Mouse (Mus musculus) retina, postnatal 1 day (tissue): Measurements from ENCODE around the gene Pafah1b3.
"Not testable (repeated sequence)": the region's sequence is repeated elsewhere in the genome, so short reads cannot be mapped to it uniquely, and the experiment has no call there.

ENCODE experiments used
- DNase-seq: peaks from one replicate; pipeline ENCODE4 v3.0.0-alpha.2; 2012

Pafah1b3 gene

DNA sequence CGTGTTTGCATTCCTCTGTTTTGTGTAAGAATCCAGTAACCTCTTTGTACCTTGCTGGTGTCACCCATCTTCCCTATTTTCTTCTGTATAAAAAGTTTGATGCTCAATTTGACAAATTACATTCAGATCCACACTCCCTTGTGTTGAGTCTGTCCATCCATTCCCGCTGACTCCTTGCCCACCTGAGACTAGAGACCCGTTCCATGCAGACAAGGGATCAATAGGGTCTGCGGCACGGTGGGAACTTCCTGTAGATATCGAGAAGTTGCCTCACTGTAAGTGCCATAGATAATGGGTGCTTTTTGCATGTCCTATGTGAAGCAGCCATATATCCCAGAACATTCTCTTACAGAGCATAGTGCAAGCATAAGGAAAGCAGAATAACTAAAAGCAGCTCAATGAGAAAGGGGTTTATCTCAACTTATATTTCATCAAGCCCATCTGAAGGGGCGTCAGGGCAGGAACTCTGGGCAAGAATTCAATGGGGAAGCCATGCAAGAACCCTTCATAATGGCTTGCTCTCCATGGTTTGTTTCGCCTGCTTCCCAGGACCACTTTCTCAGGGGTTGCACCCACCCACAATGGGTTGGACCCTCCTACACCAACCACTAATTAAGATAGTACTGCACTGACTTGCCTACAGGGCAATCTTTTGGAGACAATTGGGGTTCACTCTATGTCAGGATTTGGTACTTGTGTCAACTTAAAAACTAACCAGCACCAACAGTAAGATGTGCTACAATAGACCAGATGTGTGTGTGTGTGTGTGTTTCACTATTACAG, 31.4 kb downstream of the Pafah1b3 start:
- DNase-seq: no peak

DNA sequence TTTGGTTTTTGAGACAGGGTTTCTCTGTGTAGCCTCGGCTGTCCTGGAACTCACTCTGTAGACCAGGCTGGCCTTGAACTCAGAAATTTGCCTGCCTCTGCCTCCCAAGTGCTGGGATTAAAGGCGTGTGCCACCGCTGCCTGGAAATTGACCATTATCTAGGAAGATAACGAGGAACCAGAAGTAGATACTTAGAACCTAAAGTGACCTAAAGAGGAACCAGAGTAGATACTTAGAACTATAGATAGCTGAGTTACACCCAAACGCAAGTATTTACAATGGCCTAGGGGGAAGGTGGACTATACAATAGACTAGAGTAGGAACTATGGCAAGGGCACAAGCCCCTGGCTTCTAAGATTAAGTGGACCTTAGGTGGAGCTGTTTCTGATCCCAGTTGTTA, 32.0 kb downstream of the Pafah1b3 start:
- DNase-seq: not testable (repeated sequence)

DNA sequence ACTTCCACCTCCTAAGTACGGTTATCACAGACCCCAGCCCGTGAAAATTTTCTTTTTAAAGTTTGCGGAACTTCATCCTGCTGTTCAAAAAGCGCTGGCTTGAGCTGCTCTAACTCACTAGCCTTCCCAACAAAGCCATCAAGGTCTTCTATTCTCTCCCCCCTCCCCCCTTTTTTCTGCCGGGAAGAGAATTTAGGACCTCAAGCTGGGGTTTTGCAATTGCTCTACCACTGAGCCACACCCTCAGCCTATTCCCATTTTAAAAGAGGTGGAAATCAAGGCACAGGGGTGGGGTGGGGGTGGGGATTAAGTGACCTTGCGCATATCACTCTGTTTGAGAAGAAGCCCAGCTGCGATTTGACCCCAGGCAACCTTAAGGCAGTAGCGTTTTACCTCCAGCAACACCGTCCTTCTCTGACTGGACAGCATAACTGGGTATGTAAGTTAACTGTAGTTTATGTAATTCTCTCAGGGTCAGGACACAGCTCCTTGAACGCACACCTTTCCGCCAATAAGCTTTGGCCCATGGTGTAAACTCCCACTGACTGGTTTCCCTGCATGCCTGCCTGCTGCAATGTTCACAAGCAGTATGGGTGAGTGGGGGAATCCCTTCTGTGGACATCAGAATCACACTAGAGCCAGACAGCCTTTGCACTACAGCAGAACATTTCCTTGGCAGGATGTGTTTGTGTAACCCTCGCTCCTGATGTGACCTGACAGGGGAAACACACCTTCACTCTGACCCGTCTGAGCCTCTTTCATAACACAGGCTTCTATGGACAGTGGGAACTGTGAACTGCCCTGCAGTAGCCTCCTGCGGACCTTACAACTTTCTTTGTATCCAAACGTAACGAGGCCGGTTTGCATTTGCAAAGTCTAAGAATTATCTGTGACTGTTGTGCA, 33.6 kb downstream of the Pafah1b3 start:
- no peak for DNase-seq

DNA sequence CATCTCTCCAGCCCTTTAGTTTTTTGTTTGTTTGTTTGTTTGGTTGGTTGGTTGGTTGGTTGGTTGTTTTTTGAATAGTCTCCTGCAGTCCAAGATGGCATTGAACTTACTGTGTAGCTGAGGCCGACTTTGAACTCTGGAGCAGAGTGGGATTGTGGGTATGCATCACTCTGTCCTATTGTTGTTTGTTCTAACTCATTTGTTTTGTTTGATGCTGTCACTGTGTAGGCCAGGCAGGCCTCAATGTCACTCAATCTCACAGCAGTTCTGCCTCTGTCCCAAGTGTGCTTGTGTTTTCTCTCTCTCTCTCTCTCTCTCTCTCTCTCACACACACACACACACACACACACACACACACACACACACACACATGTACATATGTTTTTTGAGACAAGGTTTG, 35.9 kb downstream of the Pafah1b3 start:
- no peak for DNase-seq

DNA sequence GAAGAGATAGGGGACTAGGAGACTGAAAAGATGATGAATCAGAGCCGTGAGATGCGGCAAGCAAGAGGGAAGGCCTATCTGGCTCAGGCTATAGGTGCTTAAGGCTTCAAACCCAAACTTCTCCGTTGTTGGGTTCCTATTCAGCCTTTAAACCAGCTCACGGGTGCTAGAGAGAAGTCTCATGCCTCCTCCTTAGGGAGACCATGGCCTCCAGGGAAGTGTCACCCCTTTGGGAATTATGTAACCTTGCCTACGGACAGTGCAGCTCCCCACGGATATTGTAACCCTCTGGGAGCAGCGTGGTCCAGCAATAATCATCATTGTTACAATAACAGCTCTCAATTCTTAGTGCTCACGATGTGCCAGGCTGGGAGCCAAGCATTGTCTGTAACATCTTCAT, 46.0 kb downstream of the Pafah1b3 start:
- DNase-seq: peak; percentile 17

DNA sequence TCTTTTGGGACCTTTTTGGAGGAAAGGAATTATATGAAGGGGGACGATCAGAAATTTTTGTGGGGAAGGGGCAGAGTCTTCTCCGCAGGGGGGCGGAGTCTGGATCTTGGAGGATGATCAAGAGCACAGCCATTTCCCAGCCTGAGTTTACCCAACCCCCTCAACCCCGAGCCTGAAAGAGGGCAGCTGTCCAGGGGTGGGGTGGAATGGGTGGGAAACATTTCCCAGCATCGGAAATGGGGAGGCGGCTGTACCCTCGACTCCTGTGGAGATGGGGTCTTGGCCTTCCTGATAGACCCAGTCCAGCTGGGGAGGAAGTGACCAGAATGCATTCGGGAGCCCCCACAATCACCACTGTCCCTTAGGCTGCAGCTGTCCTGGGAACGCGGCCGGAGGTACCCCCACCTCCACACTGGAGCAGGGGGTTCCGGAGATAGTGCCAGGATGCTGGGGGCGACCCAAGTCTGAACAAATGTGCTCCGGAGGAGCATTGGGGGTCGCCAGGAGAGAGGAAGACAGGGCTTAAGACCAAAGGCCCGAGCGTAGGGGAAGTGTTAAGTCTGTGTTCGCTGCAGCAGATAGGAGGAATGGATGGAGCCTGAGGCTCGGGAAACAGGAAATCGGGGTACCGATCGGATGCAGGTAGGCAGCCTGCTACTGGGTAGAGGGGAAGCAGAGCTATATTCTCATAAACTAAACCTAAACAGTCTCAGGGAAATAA, 46.6 kb downstream of the Pafah1b3 start:
- peak; percentile 70 for DNase-seq

DNA sequence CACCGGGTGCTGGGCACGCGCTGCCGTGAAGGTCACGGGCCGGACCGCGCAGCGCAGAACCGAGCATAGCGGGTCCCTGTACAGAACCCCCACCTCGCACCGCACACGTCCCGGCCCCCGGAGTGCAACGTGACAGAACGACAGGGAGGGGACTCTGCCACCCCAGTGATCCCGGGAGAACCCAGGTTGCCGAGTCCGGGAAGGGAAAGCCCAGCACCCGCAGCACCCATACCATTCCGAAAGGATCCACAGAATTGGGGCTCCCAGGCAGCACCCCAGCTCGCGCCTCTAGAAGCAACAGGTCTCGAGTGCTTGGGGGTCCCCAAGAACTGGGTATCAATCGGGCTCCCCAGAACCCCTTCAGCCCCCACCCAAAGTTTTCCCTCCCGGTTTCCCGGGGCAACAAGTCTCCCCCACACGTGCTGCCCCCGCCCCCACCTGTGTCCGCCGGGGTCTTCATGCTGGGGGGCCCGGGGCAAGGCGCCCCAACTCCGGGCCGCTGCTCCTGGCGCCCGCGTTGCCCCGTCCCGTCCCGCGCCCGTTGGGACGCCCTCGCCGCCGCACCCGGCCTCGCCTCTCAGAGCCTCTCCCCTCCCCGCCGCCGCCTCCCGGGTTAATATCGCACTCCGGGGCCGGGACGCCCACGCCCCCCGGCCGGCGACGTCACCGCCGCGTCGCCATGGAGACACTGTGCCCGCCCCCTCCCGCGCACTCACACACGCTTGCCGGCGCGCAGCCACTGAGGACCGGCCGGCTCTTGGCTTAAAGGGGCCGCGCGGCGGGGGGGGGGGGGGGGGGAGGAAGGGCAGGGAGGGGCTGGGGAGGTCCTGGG, 47.4 kb downstream of the Pafah1b3 start, which contains the start of gene Erf:
Gene Erf, minus strand, starts transcription at position 621 of the 832 bp plus-strand sequence.
- DNase-seq: peak; percentile 94

DNA sequence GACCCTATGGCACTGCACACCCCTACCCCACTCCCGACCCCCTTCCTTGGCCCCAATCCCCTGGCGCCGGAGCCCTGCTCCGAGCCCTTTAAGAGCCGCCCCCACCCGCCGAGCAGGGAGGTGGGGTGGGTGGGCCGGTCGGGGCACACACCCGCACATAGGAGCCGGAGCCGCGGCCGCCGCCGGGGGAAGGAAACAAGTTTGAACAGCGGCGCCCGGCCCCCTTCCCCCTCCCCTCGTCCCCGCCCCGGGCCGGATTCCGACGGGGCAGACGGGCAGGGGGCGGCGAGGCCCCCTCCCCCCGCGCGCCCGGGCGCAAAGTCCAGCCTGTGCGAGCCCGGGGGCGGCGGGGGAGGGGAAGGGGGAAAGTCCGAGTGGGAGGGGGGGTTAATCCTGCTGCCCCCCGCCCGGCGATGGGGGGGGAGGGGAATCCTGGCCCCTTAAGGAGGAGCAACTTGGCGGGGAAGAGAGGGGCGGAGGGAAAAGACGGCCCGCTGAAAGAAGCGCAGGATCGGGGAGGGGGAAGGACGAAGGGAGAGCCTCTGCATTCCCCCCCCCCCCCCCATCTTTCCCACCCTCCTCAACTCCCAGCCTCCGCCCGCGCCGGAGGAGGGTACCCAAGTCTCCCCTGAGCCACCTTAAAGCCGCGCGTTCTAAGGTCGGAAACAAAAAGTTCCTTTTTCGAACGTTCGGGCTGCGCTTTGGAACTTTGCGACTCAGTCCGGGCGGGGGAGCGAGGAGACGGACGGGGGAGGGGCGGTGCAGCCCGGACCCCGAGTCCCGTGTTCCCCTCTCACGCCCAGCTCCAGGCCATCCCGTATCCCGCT, 48.3 kb downstream of the Pafah1b3 start:
- DNase-seq: peak; percentile 88

DNA sequence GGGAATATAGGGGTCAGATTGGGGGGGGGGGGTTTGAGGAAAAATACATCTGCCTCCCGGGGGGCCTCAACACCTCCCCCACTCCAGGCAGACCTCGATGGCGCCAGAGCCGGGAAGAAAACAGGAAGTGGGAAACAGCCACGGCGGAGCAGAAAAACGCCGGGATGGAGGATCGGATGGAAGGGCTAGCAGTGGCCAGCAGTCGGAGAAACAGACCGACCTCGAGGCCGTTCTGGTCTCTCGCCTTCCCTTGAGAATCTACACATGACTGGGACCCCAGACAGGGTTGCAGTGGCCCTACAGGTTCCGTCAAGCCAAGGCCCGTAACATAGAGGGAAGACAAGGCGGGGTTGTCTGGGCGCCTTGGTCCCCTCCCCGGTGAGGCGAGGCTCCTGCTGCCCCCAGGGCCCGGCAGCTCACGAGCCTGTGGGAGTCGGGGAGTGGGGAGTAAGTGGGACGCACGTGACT, 48.9 kb downstream of the Pafah1b3 start:
- no peak for DNase-seq

DNA sequence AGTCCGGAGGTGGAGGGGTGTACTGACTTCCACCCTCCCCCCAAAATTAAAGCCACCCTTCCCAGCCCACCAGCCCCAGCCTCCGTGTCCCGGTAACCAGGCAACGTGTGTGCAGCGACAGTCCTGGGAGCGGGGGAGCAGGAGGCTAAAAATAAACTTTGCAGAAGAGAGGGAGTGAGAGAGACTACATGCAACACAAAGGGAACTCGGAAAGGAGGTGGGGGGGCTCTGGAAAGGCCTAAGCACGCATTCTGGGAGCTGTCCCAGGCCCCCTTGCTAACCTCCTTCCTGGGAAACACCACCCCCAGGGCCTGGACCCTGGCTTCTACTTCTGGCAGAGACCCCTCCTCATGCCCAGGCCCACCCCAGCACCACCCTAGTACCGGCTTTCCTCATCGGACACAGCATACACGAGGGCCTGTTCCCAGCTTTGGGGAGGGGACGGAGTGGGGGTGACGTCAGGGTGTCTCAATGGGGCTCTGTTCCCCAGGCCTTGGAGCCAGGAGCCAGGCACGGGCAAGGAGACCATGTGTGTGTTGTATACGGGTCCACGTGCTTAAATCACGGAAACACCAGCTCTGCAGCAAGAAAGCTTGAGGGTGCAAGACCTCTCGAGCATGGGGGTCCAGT, 49.7 kb downstream of the Pafah1b3 start:
- peak; percentile 79 for DNase-seq

DNA sequence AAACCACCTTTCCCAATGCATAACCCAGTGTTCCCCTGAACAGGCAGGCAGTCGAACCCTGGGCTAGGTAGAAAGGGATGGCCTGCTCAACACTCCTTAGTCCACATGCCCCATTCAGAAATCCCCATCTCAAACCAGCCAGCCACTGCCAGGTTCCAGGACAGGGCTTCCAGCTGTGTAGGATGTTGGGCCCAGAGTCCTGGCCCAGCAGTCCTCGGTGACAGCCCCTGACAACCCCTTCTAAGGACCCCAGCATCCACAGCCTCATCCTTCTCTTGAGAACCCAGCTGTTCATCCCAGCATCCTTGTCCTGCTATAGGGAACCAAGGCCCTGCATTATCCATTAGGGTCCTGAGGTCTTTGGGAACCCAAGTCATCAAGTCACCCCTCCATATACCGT, 50.3 kb downstream of the Pafah1b3 start:
- DNase-seq: no peak

DNA sequence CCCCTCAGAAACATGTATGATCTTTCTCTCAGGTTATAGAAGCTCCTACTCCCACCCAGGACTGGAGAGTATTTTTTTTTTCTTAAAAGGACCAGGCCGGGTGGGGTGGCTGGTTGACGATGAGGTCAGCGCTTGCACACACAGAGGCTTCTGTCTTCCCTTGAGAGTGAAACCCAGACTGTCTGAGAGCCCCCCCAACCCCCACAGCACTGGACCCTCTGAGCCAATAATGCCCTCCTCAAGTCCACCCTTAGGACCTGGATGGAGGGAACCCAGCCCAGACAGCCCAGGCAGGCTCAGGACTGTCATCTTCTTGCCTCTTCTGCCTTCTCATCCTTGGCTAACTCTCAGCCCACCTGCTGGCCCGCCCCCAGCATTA, 51.0 kb downstream of the Pafah1b3 start:
- peak; percentile 56 for DNase-seq

DNA sequence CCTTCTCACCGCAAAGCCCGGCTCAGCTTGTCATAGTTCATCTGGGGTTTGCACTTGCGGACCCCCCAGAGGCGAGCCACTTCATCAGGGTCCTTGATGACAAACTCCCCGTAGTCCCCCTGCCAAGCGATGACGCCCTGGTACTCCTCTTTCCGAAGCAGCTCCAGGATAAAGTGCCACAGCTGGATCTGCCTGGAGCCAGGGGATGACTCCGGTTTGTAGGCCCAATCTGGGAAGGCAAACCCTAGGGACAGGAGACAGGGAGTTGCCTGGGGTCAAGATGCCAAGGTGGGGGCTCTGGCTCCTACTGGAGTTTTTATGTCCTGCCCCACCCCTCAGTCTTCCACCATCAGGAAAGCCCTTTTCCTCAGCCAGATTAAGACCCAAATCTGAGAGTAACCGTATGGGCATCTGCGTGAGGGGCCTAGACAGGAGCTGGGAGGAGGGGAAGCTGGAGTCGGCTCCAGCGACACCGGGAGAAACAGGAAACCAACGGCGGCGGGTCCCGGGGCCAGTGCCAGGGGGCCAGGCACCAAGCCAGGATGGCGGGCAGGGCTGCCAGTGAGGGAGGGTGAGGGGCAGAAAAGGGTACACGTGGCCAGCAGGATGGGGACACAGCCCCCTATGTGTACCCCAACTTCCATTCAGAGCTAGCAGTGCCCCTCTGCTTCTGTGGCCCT, 51.6 kb downstream of the Pafah1b3 start:
- DNase-seq: peak; percentile 43
